Mouse (Mus musculus) ovary, postnatal 14 days (tissue): ENCODE results near the gene Lcn12.

ENCODE experiments used
- DNase-seq: peaks from one replicate; pipeline ENCODE4 v3.0.0; 2022; ENCODE audit warnings: low spot score

Lcn12 gene

DNA sequence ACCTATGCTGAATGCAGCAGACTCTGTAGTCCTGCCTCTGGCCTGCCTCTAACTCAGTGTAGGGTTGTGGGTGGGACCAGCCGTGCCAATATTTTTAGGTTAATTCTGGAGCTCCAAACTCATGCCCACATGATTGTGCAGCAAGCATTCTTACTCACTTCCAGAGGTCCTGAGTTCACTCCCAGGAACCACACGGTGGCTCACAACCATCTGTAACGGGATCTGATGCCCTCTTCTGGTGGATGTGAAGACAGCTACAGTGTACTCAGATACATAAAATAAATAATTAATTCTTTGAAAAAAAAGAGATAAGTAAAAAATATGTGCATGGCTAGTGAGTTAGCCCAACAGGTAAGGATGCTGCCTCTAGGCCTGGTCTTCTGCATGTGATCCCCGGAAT, 2.8 kb upstream of the Lcn12 start:
- DNase-seq, result no peak

DNA sequence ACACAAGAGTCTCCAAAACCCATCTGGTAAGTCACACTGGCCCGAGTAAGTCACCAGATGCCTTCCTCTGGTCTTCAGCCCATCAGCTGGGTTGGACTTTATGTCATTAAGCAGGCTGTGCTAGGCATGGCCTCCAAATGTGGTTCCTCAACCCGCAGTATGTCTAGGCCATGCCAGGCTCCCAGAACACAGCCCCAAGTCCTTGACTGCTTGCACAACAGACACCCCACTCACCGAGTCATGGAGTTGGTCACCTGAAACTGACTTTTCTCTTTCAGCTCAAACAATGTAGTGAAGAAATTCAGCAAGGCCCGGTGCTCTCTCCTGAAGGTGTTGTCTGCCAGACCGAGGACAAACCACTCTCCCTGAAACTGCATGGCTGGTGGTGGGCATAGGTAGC, 723 bp downstream of the Lcn12 start:
- DNase-seq, result no peak

DNA sequence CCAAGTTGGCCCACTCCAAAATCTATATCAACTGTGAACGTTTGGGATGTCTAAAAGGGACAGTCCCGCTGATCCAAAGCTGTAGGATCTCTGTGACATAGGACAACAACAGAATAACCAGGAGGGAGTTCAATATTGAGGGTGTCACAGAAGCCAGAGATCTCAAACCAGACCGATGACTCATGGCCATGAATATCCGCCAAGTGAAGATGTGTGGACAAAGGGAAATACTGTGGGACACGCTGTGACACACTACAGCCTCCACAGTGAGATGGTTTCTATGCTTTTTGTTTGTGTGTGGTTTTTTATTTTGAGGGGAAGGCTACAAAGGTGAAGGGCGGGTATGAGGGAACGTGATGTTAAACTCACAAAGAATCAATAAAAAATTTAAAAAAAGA, 5.0 kb downstream of the Lcn12 start:
- no peak for DNase-seq

- DNase-seq, result no peak
Measured at GRCm38 (mm10) chr2:25487965-25488670, 5.6 kb downstream of the Lcn12 start.

GRCm38 (mm10) chr2:25484901-25485647, 8.6 kb downstream of the Lcn12 start:
- no peak for DNase-seq

DNA sequence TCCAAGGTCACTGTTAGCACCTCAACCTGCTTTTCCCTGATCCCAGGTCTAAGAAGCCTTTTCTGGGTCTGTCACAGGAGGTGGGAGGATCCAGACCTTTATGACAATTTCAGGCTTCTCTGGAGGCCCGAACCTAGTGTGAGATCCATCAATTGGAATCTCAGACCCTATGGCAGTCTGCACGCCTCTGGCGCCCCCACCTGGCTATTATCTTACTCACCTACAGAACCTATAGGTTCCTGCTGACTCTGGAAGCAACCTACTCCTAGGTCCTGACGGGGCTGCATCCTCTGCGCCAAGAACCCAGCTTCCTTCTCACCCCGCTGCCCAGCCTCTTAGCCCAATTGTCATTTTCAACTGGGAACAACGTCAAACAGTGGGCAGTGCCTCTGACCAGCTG, 10.7 kb downstream of the Lcn12 start:
- DNase-seq, result no peak

DNA sequence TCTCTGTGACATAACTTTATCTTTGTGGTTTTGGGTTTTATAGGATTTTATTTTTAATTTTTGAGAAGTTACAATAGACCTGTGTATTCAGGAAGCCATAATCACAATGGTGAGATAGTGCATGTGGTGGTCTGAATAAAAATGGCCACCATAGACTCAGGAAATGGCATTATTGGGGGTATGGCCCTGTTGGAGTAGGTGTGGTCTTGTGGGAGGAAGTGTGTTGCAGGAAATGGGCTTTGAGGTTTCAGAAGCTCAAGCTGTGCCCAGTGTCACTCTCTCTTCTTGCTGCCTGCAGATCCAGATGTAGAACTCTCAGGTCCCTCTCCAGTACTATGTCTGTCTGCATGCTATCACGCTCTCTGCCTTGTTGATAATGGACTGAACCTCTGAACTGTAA, 13.2 kb downstream of the Lcn12 start:
- DNase-seq, result no peak

DNA sequence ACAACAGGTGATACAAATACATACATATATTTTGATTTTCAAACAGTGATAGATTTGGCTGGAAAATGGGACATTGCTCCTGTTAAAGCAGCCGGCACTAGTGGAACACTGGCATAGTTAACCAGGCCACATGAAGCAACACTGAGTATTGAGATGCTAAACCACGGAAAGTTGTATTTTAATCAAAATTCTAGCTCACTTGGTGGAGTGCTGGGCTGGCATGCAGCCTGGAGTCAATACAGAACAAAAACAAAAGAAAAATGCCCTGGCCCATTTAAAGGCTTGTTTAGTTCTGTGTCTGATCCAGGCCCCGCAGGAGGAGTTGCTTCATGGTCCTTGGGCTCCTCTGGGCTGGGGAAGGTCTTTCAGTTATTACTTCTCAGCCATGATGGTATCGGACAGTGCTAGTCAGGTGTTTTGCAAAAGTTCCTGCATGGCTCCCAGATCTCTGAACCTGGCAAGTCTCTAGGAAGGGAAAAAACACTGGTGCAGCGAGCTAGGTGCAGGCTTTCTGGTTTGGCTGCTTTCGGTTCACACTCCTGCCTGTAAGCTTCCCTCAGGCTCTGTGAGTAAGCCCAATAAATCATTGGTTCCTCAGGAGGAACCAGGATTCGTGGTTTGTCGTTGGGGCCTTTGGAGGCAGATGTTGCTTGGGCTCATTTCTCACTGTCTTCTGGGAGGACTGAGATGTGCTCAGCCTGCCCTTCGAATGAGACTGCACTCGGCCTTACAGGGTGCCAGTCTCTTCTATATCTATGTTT, 14.0 kb downstream of the Lcn12 start:
- no peak for DNase-seq

DNA sequence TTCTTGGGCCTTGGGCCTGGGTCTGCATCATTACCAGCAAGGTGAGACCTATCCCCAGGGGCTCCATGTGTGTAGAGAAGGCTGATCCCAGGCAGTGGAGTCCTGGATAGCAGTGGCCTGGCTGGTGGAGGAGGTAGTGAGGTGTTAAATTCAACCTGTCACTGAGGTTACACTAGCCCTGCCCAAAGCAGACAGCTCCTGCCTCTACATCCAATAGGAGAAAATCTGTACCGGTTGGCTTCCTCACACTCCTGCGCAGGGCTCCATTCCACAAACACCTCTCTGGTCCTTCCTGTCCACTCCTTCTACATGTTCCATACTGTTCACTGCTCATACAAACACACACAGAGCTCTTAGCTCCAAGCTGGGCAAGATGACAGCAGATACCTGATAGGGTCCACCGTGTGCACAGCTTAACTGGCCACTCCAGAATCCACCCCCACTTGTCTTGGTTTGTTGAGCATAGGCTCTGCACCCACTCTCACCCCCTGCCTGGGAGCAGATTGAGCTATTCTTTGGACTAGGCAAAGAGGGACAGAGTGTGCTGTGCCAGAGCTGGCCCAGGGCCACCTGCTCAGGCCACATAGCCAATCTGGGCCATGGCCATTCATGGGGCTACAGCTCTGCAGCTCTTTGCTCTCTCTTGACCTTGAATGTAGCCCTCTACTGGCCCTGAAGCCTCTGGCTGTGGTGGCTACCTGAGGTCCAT, 15.6 kb downstream of the Lcn12 start:
- DNase-seq, result no peak

- no peak for DNase-seq
Measured at GRCm38 (mm10) chr2:25477541-25477940, 16.2 kb downstream of the Lcn12 start.

- DNase-seq, result no peak
Measured at GRCm38 (mm10) chr2:25472550-25472949, 21.2 kb downstream of the Lcn12 start.

- no peak for DNase-seq
Measured at GRCm38 (mm10) chr2:25469969-25470368, 23.7 kb downstream of the Lcn12 start, which contains the start of gene Ptgds. TSS of gene Ptgds (minus strand) at chr2:25470046.

- DNase-seq, result no peak
Measured at GRCm38 (mm10) chr2:25468962-25469915, 24.5 kb downstream of the Lcn12 start.

- DNase-seq, result no peak
Measured at GRCm38 (mm10) chr2:25467606-25468303, 26.0 kb downstream of the Lcn12 start.

DNA sequence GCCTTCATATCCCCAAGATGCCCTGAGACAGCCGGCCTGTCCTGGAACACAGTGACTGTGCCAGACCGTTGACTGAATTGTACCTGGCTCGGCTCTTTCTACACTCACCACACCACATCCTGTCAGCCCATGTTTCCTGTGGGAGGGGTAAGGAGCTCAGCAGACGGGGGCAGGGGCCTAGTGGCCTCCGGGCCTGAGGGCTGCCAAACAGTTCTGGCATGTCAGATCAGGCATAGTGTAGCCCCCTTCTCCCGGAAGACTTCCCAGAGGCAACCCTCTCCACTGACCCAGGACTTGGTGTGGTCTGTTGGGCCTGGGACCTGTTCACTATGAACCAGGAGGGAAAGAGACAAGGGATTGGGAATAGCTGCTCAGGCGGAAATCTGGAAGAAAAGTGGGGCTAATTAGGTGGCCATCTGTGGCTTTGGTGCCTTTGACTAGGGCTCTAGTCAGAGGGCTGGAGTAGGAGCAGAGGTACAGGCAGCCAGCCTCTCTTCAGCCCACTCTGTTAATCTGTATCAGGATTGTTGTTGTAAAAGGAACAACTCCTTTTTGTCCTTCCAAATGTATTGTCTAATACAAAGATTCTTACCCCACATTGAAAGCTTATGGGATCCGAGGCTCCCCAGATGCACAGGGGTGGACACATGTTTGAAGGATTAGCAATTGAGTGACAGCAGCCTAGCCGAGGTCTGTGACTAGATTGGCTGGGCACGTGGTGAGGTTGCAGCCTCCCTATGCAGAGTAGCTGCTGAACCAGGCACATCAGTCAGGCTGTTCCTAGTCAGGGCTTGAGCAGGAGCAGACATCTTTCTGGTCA, 27.7 kb downstream of the Lcn12 start:
- DNase-seq, result no peak

- no peak for DNase-seq
Measured at GRCm38 (mm10) chr2:25465256-25465655, 28.5 kb downstream of the Lcn12 start.

DNA sequence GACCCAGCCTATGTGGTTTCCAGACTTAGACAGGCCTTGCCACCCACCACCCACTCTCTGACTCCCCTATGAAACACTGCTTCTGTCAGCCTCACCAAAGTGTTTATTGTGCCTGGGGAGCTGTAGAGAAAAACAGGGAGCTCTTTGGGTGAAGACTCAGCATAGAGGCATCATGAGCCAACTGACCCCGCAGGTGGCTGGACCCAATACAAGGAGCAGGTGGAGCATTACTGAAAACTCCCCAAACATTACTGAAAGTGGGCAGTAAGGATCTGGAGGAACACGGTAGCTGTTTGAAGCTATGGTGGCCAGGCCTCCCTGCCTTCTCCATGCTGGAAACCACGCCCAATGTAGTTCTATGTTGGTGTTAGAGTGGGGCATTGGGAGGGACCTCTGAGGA, 30.1 kb downstream of the Lcn12 start:
- no peak for DNase-seq

- DNase-seq, result no peak
Measured at GRCm38 (mm10) chr2:25461407-25461806, 32.3 kb downstream of the Lcn12 start.

DNA sequence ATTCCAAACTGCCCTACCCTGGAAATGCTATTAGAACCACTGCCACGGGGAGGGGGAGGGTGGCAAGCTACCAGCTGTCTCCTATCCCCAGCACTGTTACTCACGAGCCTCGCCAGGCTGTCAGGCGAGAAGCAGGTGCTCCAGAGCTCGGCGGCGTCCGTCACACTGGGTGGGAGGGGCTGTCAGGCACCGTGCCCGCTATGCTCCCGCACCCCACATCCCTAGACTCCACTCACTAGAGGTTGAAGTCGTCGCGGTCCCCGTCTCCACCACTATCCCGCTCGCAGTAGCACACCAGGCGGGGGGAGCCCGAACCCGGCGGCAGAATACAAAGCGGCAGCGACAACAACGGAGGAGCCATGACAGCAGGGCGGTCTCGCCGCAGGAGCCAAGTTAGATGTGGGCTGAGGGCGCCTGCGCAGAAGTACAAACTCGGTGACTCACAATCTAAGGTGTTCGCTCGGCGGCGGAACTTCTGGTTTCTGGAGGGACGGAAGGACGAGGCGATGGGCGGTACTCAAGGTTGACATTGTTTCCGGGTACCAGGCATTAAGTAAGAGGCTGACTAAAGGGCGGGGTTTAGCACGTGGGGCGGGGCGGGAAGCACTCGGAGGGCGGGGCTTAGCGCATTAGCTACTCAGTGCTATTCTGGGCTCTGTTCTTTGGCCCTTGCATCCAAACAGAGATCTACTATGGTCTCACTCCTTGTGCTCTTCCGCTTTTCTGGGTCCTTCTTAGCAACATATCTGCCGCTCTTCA, 33.0 kb downstream of the Lcn12 start, which contains the start of gene Paxx:
TSS of gene Paxx (minus strand) at position 544 of the 759 bp plus-strand sequence.
- DNase-seq, result peak; percentile 77
